Mouse (Mus musculus) heart, adult 18-20 months (tissue): Measurements from ENCODE around the gene Mgat5. TPM values are rescaled to one million over a fixed set of nuclear protein-coding genes. Genes with fewer than 3 reads are reported as not detected.

ENCODE experiments used
- DNase-seq, 2 experiments: peaks; one replicate each; pipeline ENCODE4 v3.0.0; 2021 to 2022; ENCODE audit warnings: mixed read lengths in 1 of 2
- total RNA-seq, 2 experiments: library from RNA; stranded (reverse); gene quantifications; 2 replicates each; pipeline ENCODE4 v1.2.3; 2021

The Mgat5 gene
- total RNA-seq, 2 experiments from 2014 or later, result 13.2 to 15.2 TPM

DNA sequence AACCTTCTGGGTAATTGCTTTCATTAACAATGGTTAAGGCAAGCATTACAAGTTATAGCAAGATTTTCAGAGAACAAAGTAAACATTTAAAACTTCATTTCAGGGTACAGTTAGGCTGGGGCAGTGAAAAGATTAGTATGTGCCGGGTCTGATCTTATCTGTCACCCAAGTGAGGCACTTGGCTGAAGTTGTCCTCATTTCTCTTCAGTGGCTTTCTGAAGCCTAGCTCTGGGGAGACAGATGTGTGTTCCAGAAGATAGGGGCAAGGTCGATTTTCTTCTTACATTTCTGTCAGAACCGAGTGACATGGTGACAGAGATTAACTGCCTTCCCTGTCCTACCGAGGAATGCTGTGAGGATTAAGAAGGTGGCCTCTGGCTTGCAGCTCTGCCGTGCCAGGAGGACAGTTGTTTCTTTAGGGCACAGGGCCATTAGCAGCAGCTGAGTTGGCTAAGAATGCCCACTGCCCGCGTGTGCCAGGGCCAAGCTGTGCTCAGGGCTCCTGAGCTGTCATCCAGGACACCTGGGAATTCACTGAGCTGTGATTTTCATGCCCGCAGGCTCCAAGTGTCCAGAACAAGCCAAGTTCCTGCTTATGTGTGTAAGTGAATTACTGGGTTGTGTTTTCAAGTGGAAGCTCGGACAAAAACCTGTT lies 134.1 kb downstream of the Mgat5 start:
- DNase-seq, result peak; percentile 63 to 72

DNA sequence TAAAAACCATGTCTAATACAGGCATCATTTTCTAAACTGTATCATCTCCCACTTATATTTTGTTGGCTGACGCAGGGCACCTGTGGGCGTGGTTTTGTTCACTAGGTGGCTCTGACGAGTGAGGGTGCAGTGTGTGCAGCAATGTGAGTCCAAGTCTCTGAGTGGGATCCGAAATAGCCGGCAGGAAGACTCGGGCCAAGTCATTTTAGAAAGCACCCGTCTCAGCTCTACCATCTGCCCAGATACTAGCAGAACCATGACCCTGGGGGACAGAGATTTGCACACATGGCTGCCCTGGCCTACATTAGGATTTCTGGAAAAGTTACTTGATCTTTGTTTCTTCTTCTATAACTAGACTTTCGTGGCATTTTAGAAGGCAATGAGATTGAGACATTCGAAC lies 135.5 kb downstream of the Mgat5 start:
- DNase-seq, result peak in 1 of 2 experiments; percentile 32

DNA sequence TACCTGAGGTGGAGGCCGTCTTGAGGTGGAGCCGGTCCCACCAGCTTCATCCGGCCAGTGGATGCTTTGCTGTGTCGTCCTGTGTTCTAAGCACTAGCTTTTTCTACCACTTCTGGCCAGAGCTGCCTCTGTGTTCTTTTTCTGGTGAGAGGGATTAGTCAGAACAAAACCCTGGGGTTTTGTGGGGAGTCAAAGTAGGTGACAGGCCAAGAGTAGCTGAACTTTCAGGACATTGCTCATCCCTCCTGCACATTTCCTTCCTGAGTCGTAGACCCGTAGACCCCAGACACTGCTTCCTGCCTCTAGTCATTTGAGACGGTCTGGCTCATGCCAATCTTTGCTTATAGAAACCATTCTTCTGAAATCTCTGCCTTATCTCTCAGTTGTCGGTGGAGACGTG lies 140.1 kb downstream of the Mgat5 start:
- no peak for DNase-seq

DNA sequence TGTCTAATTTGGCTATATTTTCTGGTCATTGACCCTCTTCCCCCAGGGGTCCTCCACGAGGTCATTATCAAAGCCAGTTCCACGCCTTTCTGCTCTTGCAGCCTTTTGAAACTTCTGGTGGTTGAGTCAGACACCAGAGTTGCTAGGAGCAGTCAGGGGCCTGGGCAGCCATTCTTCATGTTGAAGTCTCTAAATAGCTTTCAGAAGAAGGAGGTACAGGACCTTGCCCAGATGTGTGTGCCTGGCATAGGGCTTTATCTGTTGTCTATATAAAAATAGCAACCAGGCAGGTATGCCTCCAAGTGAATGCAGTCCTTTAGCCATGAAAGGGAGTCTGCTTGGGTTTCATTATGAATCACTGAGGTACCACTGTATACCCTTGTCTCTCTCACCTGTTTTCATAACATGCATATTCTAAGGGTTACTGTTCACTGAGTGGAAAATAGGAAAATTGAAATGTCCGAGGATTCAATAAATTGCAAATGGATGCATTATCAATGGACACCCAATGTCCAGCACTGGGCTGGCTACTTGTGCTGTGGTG lies 141.9 kb downstream of the Mgat5 start:
- DNase-seq, result peak in 1 of 2 experiments; percentile 48

DNA sequence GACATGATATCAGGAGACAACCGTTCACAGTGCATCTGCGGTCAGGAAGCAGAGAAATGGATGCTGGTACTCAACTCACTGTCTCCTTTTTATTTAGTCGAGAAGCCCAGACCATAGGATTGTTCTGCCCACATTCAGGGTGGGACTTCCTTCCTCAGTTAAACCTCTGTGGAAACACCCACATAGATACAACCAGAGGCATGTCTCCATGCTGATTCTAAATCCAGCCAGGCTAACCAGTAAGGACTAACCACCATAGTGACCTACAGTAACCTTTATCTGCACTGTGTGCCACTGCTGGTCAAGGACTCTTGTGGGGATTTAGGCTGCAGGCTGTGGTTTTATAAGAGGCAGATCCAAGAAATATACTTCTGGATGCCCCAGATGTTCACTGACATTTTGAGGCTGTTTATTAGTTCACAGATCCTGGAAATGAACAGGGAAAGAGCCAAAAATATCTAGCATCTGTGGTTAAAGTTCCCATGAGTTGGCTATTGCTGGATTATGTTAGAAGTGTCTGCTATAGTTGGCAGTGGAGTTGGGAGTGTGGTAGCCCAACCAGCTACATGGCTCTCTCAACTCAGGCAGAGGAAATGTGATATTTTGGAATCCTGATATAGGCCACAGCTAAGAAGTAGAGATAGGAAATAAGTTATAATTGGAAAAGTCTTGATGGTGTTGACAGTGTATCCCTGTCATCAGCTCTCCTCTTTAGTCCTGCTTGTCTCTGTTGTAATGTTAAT lies 143.2 kb downstream of the Mgat5 start:
- peak in 1 of 2 experiments; percentile 55 for DNase-seq

DNA sequence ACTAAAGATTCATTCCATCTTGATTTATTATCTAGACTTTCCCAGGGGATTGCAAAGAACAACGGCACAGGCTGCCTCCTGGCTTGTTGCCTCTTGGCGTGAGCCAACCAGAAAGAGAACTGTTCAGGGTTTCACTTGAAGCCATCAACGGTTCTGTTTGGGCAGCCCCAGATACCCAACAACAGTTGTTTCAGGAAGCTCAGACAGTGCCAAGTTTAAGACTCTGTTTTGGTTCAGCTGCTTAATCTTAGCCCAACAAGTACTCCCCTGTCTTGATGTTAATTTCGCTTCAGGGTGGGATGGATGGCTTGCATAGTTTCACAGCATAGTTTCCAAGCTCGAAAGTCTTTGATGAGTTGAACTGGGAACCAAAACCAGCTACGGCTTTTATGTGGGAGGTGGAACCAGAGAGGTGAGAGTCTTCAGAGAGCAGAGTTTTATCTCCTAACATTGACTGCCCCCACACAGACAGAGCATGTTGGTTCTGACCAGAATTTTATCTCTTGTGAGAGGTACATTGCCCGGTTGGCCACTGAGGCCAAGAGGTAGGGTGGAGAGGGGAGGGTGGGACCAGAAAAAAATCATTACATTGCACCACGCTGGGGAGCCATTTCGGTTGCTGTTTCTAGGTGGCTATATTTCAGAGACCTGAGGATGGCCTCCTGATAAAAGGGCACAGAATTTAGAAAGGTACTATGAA lies 144.0 kb downstream of the Mgat5 start:
- peak; percentile 70 to 75 for DNase-seq

DNA sequence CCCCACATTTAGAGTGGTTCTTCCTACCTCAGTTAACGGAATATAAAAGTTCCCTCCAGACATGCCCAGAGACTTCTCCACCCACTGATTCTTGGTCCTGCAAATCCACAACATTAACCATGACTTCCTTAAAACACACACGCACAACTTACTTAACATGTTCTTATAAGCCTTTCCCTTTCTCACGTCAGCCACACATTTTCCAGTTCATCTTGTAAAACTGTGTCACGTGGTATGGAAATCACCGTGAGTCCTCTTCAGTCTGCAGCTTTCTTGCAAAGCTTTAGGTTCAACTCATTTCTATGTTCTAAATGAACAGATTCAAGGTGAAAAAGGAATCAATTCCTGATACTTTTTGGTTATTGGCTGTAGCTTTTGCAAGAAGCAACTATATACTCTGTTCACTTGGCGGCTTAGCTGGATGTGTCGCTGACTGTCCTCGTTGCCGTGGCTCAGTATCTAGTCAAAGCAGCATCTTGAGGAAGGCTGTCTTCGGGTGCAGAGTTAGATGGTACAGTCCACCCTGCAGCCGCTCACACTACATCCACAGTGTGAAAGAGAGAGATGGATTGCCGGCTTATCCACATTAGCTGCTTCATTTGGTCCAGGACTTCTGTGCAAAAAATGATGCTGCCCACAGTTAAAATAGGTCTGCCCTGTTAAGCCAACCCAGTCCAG lies 146.7 kb downstream of the Mgat5 start:
- no peak for DNase-seq

DNA sequence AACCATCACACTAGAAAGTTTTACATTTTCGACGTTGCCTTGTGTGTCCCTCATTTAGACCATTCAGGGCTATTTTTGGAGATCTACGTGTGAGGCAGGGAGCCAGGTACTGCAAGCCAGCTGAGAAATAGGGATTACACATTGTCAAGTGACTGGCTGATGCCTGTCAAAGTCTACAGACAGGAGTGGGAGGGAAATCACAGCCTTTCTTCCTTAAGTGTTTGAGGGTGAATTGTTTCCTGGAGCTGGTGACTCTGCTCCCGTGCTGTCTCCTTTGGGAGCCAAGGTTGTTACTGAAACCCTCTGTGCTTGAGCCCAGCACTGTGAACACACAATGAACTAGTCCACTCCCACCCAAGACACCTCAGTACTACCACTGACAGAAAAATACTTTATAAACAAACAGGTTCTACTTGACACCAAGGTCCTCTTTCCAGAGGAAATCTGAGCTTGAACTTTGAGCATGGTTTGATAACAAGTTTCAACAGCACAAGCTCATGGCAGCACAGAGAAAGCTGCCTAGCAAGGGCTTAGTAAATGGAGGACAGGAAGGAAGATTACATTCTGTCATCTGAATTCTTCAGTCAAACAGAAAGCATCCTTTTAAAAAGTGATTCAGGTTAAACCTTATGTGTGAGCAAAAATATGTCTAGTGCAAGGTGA lies 147.4 kb downstream of the Mgat5 start:
- DNase-seq, result peak; percentile 72 to 77

DNA sequence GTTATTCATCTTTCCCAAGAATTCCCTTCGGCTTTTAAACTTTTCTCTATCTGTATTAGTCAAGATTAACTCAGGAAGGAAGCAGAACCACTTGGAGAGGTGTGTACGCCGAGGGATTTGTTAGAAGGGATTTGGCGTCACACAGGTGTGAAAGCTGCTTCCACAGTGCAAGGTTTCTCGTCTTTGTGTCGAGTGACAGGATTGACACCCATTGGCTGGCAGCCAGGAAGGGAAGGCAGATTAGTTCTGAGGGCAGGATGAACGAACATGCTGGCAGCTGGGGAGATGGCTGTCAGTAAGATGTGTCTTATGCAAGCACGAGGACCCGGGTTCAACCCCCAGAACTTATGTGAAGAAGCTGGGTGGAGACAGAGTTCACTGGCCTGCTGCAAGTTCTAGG lies 148.6 kb downstream of the Mgat5 start:
- peak; percentile 38 to 43 for DNase-seq

DNA sequence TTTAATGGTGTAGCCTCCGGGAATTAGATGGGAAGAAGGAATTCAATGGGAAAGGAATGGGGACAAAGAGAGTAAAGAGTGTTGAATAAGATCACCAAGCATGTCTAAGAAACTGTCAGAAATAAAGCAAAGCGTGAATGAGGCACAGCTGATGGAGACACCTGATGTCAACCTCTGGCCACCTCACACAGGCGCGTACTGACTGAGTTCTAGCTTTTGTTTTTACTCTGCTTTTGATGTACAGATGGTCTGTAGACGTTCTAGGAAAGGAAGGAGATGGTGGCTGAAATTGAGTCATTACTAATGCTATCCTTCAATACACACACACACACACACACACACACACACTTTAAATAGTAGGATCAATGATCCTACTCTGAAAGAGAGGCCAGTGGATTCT lies 149.3 kb downstream of the Mgat5 start:
- DNase-seq, result no peak

DNA sequence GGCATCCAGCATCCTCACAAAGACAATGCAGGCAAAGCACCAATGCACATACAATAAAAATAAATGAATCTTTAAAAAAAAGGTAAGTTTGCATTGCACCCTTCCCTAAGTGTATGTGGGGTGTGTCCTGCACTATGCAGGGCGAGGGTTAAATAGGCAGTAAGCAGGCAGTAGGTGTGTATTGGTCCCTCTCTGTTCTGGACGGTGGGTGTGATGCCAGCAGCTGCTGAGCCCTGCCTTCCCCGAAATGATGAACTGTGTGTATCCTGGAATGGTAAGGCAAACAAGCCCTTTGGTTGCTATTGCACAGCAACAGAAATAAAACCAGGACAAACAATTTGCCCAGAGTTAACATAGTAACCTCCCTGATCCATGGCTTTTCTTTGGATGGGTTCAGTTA lies 150.2 kb downstream of the Mgat5 start:
- DNase-seq, result no peak

DNA sequence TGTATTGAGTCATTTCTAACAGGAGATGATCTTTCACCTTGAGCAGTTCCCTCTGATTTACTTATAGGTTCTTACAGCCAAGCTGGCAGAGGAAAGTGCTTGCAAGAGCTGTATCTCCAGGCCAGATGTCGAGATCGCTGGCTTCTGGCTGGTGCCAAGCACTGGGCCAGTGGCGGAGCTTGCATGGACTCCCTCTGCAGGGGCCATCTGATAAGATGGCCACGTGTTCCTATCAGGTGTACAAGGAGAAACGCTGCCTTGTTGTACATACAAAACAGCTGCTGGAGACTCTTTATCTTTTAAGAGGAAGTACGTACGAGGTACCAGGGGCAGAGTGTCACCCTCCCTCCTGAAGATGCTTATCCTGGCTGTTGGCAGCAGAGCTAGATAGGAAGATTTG lies 158.8 kb downstream of the Mgat5 start:
- DNase-seq, result no peak

DNA sequence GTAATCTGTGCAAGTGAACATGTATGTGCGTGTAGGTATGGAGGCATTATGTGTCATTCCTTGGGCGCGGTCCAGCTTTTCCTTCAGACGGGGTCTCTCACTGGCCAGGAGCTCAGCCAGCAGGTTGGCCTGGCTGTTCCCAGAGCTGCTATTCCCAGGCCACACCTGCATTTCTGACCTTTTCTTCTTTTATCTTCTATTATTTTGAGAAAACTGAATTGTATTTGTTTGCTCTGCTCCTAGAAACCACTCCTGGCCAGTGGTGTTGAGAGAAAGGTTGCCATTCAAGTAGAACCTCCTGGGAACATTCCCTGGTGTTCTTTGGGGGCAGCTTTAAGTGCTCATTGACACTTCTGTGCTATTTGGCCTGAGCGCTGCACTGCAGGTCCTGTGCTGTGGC lies 160.9 kb downstream of the Mgat5 start:
- DNase-seq, result no peak

DNA sequence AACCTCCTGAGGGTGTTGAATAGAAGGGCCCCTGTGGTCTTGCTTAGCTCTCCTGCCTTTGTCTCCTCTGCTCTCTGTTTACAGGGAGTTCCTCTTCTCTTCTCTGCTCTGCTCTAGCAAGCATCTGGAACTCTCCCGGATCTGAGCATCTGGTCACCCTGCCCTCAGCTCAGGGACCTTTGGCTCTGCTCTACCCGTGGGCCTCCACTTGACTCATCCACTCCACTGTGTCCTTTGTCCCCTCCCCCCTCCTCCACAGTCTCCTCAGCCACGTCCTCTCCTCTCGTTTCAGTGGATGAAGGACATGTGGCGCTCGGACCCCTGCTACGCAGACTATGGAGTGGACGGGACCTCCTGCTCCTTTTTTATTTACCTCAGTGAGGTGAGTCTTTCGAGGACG lies 161.3 kb downstream of the Mgat5 start:
- DNase-seq, result no peak

DNA sequence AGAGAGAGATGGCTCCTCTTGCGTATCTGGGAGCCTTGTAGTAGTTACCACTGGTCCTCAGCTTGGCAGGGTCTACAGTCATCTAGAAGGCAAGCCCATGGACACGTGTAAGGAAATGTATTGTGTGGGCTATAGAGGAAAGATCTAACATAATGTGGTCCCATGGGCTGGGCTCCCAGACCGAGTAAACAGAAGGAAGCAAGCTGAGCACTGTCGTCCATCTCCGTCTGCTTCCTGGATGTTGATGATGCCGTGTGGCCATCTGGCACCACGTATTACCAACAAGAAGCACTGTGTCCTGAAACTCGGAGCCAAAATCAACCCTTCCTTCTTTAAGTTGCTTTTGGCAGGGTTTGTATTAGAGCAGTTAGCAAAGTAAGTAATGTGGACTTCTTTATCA lies 163.7 kb downstream of the Mgat5 start:
- DNase-seq, result no peak

DNA sequence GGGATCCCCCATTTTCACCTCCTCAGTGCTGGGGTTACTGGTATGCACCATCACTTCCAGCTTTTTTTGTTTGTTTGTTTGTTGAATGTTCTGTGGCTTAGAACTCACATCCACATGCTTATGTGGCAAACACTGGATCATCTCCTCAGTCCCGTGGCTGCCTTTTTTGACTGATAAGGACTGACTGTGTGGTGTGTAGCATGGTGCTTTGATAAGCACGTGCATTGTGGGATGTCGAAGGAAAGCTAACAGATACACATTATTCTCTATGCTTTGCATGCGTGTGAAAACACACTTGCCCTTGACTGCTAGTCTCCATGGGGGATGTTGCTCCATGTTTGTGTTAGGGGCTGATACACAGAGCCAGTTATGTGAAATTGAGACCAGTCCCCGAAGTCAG lies 164.7 kb downstream of the Mgat5 start:
- no peak for DNase-seq

DNA sequence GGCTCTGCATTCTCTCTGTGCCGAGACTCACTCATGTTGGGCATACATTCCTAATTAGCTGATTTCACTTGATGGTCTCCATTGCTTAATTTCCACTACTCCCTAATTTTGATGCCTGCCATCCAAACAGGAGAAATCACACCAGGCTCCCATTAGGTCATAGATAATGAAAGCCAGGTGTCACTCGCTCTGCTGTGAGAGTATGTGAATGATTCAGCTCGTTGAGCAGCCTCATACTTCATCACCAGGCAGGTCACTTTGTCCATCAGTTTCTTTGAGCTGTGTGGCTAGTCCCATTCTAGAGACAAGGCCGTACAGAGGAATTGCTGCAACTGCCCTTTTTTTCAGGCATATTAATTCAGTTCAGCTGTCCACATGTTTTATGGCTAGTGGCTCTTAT lies 167.3 kb downstream of the Mgat5 start:
- DNase-seq, result no peak

DNA sequence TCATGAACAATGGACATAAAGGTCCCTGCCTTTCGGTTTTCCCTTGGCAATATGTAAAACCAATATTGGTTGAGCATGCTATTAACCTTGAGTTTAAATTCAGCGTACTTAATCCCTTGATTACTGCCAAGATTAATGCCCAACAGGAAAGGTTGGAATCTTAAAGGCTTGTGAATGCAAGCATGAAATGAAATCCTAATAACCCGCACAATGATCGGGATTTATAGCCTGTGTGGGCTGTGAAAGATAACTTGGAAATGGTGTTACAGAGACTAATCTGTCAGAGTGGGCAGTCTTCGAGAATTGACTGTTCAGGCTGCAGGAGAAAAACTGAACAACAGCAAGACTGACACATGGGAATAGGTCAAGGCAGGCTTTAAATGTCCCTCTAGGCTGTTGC lies 168.7 kb downstream of the Mgat5 start:
- no peak for DNase-seq

DNA sequence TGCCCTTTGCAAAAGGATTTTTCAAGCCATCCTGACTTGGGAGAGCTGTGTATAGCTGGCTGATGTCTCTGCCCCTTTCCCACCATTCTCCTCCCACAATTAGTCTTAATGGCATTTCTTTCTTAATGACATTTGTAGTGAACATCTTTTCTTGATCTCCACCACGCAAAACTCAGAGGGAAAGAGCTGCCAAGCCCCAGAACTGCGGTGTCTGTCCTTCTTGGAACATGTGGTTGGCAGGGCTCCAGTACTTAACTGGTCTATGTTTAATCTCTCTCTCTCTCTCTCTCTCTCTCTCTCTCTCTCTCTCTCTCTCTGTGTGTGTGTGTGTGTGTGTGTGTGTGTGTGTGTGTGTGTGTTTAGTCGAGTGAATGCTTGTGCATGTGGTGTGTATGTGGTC lies 169.3 kb downstream of the Mgat5 start:
- DNase-seq, result peak in 1 of 2 experiments; percentile 40

DNA sequence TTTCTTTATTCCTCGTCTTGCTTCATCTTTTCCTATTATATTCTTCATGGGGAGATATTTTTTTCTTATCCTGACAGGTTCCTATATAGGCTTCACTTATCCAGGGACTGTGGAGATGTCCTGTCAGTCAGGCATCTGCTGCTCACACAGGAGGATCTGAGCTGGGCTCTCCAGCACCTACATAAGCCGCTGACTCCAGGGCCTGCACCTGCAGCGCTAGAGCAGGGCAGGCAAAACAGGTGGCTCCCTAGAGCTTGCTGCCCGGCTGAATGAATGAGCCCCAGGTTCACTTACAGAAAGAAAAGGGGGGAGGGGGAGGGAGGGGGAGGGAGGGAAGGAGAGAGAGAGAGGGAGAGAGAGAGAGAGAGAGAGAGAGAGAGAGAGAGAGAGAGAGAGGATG lies 175.3 kb downstream of the Mgat5 start:
- DNase-seq, result no peak

DNA sequence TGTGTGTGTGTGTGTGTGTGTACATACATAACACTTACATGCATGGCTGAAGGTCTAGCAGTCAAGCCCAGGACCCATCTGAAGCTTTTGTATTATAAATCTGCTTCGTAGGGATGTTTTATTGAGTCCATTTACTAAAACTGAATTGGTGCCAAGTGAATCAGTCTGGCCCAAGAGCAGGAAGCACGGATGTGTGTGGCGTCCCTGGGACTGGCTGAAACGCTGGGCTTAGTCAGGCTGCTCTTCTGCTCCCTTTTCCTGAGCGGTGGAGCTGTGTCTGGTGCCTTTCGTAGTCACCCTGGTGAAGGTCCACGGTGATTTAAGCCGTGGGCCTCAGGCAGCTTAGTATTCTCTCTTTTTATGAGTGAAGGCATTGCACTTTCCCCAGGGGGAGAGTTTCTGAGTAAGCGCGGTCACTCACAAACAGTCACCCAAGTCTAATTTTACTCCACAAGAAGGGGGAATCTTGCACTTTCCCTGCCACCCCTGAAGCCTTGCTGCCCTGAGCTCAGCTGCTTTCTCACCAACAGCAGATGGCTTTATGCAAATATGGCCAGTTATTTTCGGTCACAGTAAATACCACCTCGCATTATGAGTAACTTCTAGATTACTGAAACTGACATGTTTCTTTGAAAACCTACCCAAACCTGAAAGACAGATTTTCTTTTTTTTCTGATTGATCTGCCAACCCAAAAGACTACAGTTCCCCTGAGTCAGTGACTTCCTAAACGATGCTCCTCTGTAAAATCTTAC lies 176.1 kb downstream of the Mgat5 start:
- peak; percentile 19 to 24 for DNase-seq
